Mouse (Mus musculus) cerebellum, adult 11 months (tissue): ENCODE data around the gene Rragb.
"Not testable (repeated sequence)": the region's sequence is repeated elsewhere in the genome, so short reads cannot be mapped to it uniquely, and the experiment has no call there.

ENCODE experiments used
- DNase-seq: peaks from one replicate; pipeline ENCODE4 v3.0.0; 2022

Rragb gene

DNA sequence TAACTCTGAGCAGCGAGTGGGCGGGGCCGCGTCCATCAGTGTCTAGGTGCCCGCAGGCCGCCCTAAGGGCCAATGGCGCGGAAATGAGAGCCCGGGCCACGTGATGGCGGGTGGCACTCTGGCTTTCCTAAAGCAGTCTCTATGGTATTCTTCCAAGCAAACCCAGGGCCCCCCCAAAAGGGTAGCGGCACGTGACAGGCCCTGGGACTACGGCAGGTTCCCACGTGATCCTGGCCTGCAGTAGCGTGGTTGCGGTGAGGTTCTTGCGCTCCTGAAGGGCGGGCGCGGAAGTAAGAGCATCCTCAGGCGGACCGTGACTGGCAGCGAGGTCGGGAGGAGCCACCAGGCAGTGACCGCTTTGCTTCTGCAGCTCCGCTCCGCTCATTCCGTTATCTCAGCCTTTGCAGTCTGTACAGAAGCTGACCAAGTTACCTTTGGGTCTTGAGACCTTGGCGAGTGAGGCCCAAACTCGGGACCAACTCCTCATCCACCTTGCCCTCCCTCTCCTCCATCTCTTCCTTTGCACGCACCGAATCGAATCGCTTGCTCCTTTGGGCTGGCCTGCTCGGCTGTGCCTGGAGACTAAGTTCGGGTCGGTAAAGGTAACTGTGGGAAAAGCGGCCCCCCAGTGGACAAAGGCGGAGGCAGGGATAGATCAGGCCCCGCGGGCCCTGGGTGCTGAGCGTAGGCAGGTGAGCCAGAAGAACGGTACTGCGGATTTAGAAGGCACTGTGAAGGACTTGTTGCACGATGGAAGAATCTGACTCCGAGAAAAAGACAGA, at the start of gene Rragb:
Gene Rragb (plus strand): TSS at position 248 of the 782 bp plus-strand sequence.
- DNase-seq = peak; percentile 88

DNA sequence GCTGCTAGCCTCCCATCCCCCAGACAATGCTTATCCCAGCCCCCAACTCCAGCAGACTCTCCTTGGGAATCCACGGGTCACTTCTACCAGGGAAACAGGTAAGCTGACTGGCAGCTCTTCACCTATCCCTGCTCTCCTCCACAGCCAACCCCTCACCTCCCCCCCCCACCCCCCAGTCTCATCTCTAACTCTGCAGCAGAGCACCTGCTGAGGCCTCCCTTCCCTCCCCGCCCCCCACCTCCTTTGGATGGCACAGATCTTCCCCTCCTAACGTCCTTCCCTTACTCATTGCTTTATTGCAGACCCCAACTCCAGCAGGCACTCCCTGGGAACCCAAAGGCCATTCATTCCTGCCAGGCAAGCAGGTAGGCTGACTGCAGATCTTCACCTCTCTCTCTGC, 21.3 kb upstream of the Rragb start, which contains the start of gene Foxr2:
Gene Foxr2 (plus strand): TSS at position 301 of the 400 bp plus-strand sequence.
- DNase-seq = no peak

DNA sequence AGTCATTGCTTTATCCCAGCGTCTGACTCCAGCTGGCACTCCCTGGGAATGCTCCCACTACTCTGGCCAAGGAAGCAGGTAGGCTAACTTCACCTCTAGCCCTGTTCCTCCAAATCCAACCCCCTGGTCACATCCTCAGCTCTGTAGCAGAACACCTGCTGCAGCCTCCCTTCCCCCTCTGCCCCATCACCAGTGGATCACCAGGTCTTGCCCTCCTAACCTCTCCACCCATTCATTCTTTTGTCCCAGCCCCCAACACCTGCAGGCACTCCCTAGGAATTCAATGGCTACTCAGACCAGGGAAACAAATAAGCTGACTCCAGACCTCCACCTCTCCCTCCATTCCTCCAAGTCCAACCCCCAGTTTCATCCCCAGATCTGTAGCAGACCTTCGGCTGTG, 20.8 kb upstream of the Rragb start:
- DNase-seq = no peak

DNA sequence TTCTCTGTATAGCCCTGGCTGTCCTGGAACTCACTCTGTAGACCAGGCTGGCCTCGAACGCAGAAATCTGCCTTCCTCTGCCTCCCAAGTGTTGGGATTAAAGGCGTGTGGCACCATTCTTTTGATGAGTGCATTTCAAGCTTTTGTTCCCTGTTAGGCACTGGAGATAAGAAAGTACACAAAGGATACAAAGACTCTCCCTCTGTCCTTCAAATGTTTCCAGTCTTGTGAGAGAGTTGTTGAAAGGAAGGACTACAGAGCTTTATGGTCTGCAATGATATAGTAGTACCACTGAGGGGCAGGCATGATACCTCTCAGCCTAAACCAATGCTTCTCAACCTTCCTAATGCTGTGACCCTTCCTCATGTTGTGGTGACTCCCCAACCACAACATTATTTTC, 2.9 kb downstream of the Rragb start:
- no peak for DNase-seq

DNA sequence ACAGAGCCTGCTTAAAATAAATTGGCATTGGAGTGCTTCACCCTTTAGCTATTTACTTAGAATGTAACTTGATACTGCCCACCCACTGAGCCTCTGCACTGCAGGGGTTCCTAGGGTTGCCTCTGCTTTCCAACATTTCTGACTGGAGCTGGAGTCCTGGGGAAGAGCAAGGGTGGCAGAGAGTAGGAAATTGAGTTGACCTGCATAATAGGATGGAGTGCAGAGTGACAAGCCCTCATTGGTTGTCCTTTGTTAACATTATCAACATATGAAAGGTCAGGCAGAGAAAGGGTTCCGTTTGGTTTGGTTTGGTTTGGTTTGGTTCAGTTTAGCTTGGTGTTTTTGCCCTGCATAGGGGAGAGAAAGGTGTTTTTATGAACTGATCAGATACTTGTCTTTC, 12.0 kb downstream of the Rragb start:
- DNase-seq = no peak

DNA sequence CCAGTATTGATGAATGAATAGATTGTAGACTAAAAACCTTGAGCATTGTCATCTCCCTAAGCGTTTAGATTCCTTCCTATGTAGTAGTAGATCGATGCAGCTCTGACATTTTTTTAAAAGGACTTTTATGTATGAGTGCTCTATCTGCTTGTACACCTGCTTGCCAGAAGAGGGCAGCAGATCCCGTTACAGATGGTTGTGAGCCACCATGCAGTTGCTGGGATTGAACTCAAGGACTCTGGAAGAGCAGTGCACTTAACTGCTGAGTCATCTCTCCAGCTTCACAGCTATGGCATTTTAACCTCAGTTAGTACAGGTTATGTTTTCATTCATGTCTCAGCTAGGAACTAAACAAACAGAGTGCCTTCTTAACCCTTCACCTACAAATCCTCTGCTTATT, 15.5 kb downstream of the Rragb start:
- no peak for DNase-seq

DNA sequence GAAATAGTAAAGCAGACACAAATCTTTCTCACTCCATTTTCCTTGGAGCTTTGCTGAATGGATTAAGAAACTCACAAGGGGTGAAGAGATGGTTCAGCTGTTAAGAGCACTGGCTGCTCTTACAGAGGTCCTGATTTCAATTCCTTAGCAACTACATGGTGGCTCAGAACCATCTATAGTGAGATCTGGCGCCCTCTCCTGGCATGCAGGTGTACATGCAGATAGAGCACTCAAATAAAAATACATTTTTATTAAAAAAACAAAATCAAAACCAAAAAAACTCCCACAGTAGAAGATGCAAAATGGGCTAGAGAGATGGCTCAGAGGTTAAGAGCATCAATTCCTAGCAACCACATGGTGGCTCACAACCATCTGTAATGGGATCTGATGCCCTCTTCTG, 35.0 kb downstream of the Rragb start:
- no peak for DNase-seq

DNA sequence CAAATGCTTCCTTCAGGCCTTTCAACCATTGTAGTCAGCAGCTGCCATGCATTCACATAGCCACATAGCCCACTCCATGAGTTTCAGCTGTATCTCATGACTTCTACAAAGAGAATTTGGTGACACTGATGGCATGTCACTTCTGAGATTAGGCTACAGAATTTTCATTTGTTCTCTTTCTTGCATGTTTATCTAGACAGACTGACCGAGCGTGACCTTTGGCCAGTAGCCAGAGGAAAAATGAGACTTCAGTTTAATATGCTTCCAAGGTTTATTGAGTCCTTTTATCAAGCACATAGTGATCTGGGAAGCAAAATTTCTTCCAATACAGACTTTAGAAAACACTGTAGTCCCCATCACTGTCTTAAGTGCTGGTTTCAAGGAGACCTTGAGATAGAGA, 42.4 kb downstream of the Rragb start:
- DNase-seq = no peak

DNA sequence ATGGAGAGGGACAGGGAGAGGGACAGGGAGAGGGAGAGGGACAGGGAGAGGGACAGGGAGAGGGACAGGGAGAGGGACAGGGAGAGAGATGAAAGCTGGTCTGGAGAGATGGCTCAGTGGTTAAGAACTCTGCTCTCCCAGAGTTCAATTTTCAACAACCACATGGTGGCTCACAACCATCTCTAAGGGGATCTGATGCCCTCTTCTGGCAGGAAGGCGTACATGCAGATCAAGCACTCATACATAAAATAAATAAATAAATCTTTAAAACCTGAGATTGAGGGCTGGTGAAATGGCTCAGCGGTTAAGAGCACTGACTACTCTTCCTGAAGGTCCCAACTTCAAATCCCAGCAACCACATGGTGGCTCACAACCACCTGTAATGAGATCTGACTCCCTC, 59.4 kb downstream of the Rragb start:
- DNase-seq = not testable (repeated sequence)

DNA sequence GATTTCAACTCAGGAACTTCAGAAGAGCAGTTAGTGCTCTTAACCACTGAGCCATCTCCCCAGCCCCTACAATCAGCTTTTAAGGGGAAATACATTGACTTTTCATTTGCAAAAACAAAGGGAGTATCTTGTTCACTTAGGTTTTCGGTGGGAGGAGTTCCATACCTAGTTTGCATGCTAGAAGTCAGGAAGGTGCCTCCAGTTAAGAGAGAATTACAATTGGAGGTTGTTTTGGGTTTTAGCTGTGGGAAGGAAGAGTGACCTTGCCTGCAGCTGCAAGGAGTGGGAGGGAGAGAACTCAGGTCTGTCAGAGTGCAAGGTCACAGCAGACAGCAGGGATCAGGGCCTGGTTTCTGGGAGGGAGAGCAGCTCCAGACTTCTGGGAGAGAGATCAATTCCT, 71.3 kb downstream of the Rragb start:
- DNase-seq = no peak
